Mouse (Mus musculus) midbrain, embryonic 11.5 days (tissue): ENCODE measurements around the gene Bbs10. TPM values are rescaled to one million over a fixed set of nuclear protein-coding genes. Genes with fewer than 3 reads are reported as not detected.

Source experiments
- ATAC-seq: fragments of 200-750 bp; cut with Nextera tagmentation; 2 replicates; pipeline ENCODE4 v1.8.0; 2017; ENCODE audit warnings: moderate TSS enrichment, moderate library complexity; ENCODE audit not compliant: low FRiP score
- DNase-seq: peaks from one replicate; pipeline ENCODE4 v3.0.0; 2015; ENCODE audit warnings: low spot score; ENCODE audit errors: missing footprints
- H3K27ac ChIP-seq: fragments of 300-500 bp; sonication (generic); 2 replicates; pipeline ENCODE4 v1.5.1; 2014; ENCODE audit warnings: low read depth, low read length
- H3K27me3 ChIP-seq: fragments of 300-500 bp; sonication (generic); 2 replicates; pipeline ENCODE4 v1.6.1; 2014; ENCODE audit warnings: mild to moderate bottlenecking, low read length, moderate library complexity, mixed read lengths; ENCODE audit not compliant: control insufficient read depth, insufficient read depth
- H3K36me3 ChIP-seq: fragments of 300-500 bp; sonication (generic); 2 replicates; pipeline ENCODE4 v1.6.1; 2014; ENCODE audit warnings: mild to moderate bottlenecking, low read length, moderate library complexity, mixed read lengths; ENCODE audit not compliant: control insufficient read depth, insufficient read depth
- H3K4me1 ChIP-seq: fragments of 300-500 bp; sonication (generic); 2 replicates; pipeline ENCODE4 v1.6.1; 2014; ENCODE audit warnings: low read length; ENCODE audit not compliant: control insufficient read depth, insufficient read depth
- H3K4me2 ChIP-seq: fragments of 300-500 bp; sonication (generic); 2 replicates; pipeline ENCODE4 v1.6.1; 2014; ENCODE audit warnings: mild to moderate bottlenecking, moderate library complexity
- H3K4me3 ChIP-seq: fragments of 300-500 bp; sonication (generic); 2 replicates; pipeline ENCODE4 v1.5.1; 2014; ENCODE audit warnings: low read depth, low read length
- H3K9ac ChIP-seq: fragments of 300-500 bp; sonication (generic); 2 replicates; pipeline ENCODE4 v1.6.1; 2014; ENCODE audit warnings: low read length
- H3K9me3 ChIP-seq: fragments of 300-500 bp; sonication (generic); 2 replicates; pipeline ENCODE4 v1.6.1; 2016; ENCODE audit warnings: low read length; ENCODE audit not compliant: control insufficient read depth
- WGBS: fragments of 180-500 bp; shearing (Covaris S2); extraction: QIAGEN DNeasy Blood & Tissue Kit; methylation state at CpG from one replicate; pipeline ENCODE4 v1.1.7; 2014; 5-methylcytosine and 5-hydroxymethylcytosine counted together
- polyA plus RNA-seq: library from polyadenylated mRNA; unstranded; fragments of >200 nt; fragmentation: Nextera tagmentation; extraction: Ambion mirVana; gene quantifications from 2 replicates; pipeline ENCODE4 v1.2.1, GENCODE M21; 2014

The Bbs10 gene
- polyA plus RNA-seq, 1 experiment from 2014 or later, result 7.7 TPM

- no peak for ATAC-seq
Observed at GRCm38 (mm10) chr10:111315940-111316339, 17.5 kb downstream of the Bbs10 start.

GRCm38 (mm10) chr10:111318021-111318420, 19.5 kb downstream of the Bbs10 start:
- H3K27ac ChIP-seq, result no peak overlapping the region
- no peaks in the 10 kb centered on the region for H3K9me3 ChIP-seq
- WGBS, result 82% methylated on average over 3 of the region's 3 CpGs
- no peak overlapping the region for H3K9ac ChIP-seq
- no peaks in the 10 kb centered on the region for H3K4me1 ChIP-seq
- H3K36me3 ChIP-seq, result no peaks in the 10 kb centered on the region
- ATAC-seq (no peak), DNase-seq (peak; percentile 57)
- no peak overlapping the region for H3K4me2 ChIP-seq
- H3K27me3 ChIP-seq, result no peaks in the 10 kb centered on the region
- no peak overlapping the region for H3K4me3 ChIP-seq

More at GRCm38 (mm10) chr10:111315940-111316339, 17.5 kb downstream of the Bbs10 start:
- no peaks in the 10 kb centered on the region for H3K36me3 ChIP-seq
- H3K27me3 ChIP-seq, result no peaks in the 10 kb centered on the region
- no peaks in the 10 kb centered on the region for H3K9me3 ChIP-seq
- no peak overlapping the region for H3K4me2 ChIP-seq
- no peak overlapping the region for H3K27ac ChIP-seq
- no peak overlapping the region for H3K4me3 ChIP-seq
- DNase-seq, result no peak
- no peak overlapping the region for H3K9ac ChIP-seq
- no peaks in the 10 kb centered on the region for H3K4me1 ChIP-seq
- 84% methylated on average over 3 of the region's 3 CpGs for WGBS

GRCm38 (mm10) chr10:111318805-111319500, 20.5 kb downstream of the Bbs10 start:
- no peaks in the 10 kb centered on the region for H3K36me3 ChIP-seq
- ATAC-seq, result no peak
- 89% methylated on average over 9 of the region's 9 CpGs for WGBS
- no peak overlapping the region for H3K9ac ChIP-seq
- no peak overlapping the region for H3K4me3 ChIP-seq
- no peaks in the 10 kb centered on the region for H3K4me1 ChIP-seq
- no peaks in the 10 kb centered on the region for H3K9me3 ChIP-seq
- H3K27ac ChIP-seq, result no peak overlapping the region
- no peaks in the 10 kb centered on the region for H3K27me3 ChIP-seq
- H3K4me2 ChIP-seq, result no peak overlapping the region
- DNase-seq, result peak; percentile 71

GRCm38 (mm10) chr10:111320579-111320978, 22.1 kb downstream of the Bbs10 start:
- Histone ChIP-seq H3K4me3 (no peak overlapping the region), H3K9me3 (no peaks in the 10 kb centered on the region), H3K9ac (no peak overlapping the region), H3K27ac (no peak overlapping the region), H3K4me2 (no peak overlapping the region), H3K4me1 (no peaks in the 10 kb centered on the region), H3K36me3 (no peaks in the 10 kb centered on the region), H3K27me3 (no peaks in the 10 kb centered on the region)
- ATAC-seq, result no peak
- DNase-seq, result no peak

- H3K27me3 ChIP-seq, result no peaks in the 10 kb centered on the region
- no peak overlapping the region for H3K27ac ChIP-seq
- 93% methylated on average over 4 of the region's 4 CpGs for WGBS
- no peak overlapping the region for H3K4me3 ChIP-seq
- no peaks in the 10 kb centered on the region for H3K9me3 ChIP-seq
- H3K4me1 ChIP-seq, result no peaks in the 10 kb centered on the region
- no peaks in the 10 kb centered on the region for H3K36me3 ChIP-seq
- ATAC-seq (no peak), DNase-seq (no peak)
- H3K4me2 ChIP-seq, result no peak overlapping the region
- H3K9ac ChIP-seq, result no peak overlapping the region
Observed at GRCm38 (mm10) chr10:111327957-111328356, 29.5 kb downstream of the Bbs10 start.

GRCm38 (mm10) chr10:111329326-111329725, 30.8 kb downstream of the Bbs10 start:
- H3K9me3 ChIP-seq, result no peaks in the 10 kb centered on the region
- no peak overlapping the region for H3K4me2 ChIP-seq
- no peak overlapping the region for H3K9ac ChIP-seq
- WGBS, result 85% methylated on average over 5 of the region's 5 CpGs
- H3K27me3 ChIP-seq, result no peaks in the 10 kb centered on the region
- no peak overlapping the region for H3K27ac ChIP-seq
- ATAC-seq, result no peak
- H3K4me3 ChIP-seq, result no peak overlapping the region
- H3K4me1 ChIP-seq, result no peaks in the 10 kb centered on the region
- no peaks in the 10 kb centered on the region for H3K36me3 ChIP-seq
- DNase-seq, result no peak

GRCm38 (mm10) chr10:111334902-111335301, 36.4 kb downstream of the Bbs10 start:
- ATAC-seq (no peak), DNase-seq (peak; percentile 65)
- Histone ChIP-seq H3K36me3 (no peaks in the 10 kb centered on the region), H3K27ac (no peak overlapping the region), H3K9me3 (no peaks in the 10 kb centered on the region), H3K4me1 (no peaks in the 10 kb centered on the region), H3K4me2 (no peak overlapping the region), H3K9ac (no peak overlapping the region), H3K27me3 (no peaks in the 10 kb centered on the region), H3K4me3 (no peak overlapping the region)
- 95% methylated on average over 2 of the region's 2 CpGs for WGBS

GRCm38 (mm10) chr10:111335517-111336352, 37.3 kb downstream of the Bbs10 start:
- H3K4me3 ChIP-seq, result no peak overlapping the region; the same call in 1 of the 2 replicates
- H3K9ac ChIP-seq, result peak overlapping the region; percentile 40
- H3K27ac ChIP-seq, result no peak overlapping the region
- peak overlapping the region; percentile 18 for H3K4me2 ChIP-seq
- WGBS, result 19% methylated on average over 29 of the region's 29 CpGs
- no peaks in the 10 kb centered on the region for H3K36me3 ChIP-seq
- H3K4me1 ChIP-seq, result no peaks in the 10 kb centered on the region
- peak; percentile 94 for DNase-seq
- H3K27me3 ChIP-seq, result no peaks in the 10 kb centered on the region
- ATAC-seq, result peak; percentile 30; the same call in 1 of the 2 replicates
- no peaks in the 10 kb centered on the region for H3K9me3 ChIP-seq

GRCm38 (mm10) chr10:111336353-111336713, 37.9 kb downstream of the Bbs10 start:
- Histone ChIP-seq H3K36me3 (no peaks in the 10 kb centered on the region), H3K27ac (no peak overlapping the region), H3K4me1 (no peaks in the 10 kb centered on the region), H3K9me3 (no peaks in the 10 kb centered on the region; the same call in 1 of the 2 replicates), H3K4me3 (no peak overlapping the region; the same call in 1 of the 2 replicates), H3K9ac (no peak overlapping the region), H3K27me3 (no peaks in the 10 kb centered on the region), H3K4me2 (peak overlapping the region; percentile 18; the same call in 1 of the 2 replicates)
- WGBS, result 18% methylated on average over 10 of the region's 10 CpGs
- DNase-seq (peak; percentile 86), ATAC-seq (no peak)
